Mouse (Mus musculus) hindbrain, embryonic 10.5 days (tissue): Measurements from ENCODE around the gene Rcor2. TPM values are rescaled to one million over a fixed set of nuclear protein-coding genes. Genes with fewer than 3 reads are reported as not detected.
A peak's percentile ranks its signal among the peaks of the same experiment; 100 is the strongest.

Experiments
- DNase-seq: peaks from one replicate; pipeline ENCODE4 v3.0.0-alpha.2; 2017; ENCODE audit warnings: low spot score
- H3K27ac ChIP-seq: fragments of 300-500 bp; sonication (generic); 2 replicates; pipeline ENCODE4 v1.5.1; 2016; ENCODE audit warnings: mild to moderate bottlenecking, moderate library complexity
- H3K27me3 ChIP-seq: fragments of 300-500 bp; sonication (generic); 2 replicates; pipeline ENCODE4 v1.6.1; 2016; ENCODE audit warnings: mild to moderate bottlenecking; ENCODE audit not compliant: poor library complexity, insufficient read depth, severe bottlenecking
- H3K36me3 ChIP-seq: fragments of 300-500 bp; sonication (generic); 2 replicates; pipeline ENCODE4 v1.6.1; 2016; ENCODE audit warnings: mild to moderate bottlenecking, moderate library complexity
- H3K4me1 ChIP-seq: fragments of 300-500 bp; sonication (generic); replicated peaks from 2 replicates; pipeline ENCODE4 v1.6.1; 2016; ENCODE audit warnings: mild to moderate bottlenecking
- H3K4me3 ChIP-seq: fragments of 300-500 bp; sonication (generic); 2 replicates; pipeline ENCODE4 v1.5.1; 2016; ENCODE audit warnings: mild to moderate bottlenecking, moderate library complexity
- H3K9me3 ChIP-seq: fragments of 300-500 bp; sonication (generic); 2 replicates; pipeline ENCODE4 v1.6.1; 2016; ENCODE audit warnings: mild to moderate bottlenecking, moderate library complexity
- WGBS: fragments of 180-500 bp; shearing (Covaris S2); methylation state at CpG from one replicate; pipeline ENCODE4 v1.1.7; 2016; 5-methylcytosine and 5-hydroxymethylcytosine counted together
- polyA plus RNA-seq: library from polyadenylated mRNA; unstranded; fragments of >200 nt; fragmentation: Nextera tagmentation; extraction: Ambion mirVana; gene quantifications from 2 replicates; pipeline ENCODE4 v1.2.1, GENCODE M21; 2016

Rcor2 gene
- polyA plus RNA-seq = 72.0 and 79.1 TPM in 2 replicates

- H3K27ac ChIP-seq = peak within 1 kb of the TSS; percentile 99
- H3K4me3 ChIP-seq = peak within 1 kb of the TSS; percentile 74
- peak; percentile 89 for DNase-seq
- 0% methylated on average over 28 of the region's 28 CpGs for WGBS
- peaks cover 83% of the 10 kb centered on the region for H3K4me1 ChIP-seq
- H3K9me3 ChIP-seq = peaks cover 3% of the 10 kb centered on the region; the same call in 1 of the 2 replicates
- peaks cover 31% of the 10 kb centered on the region for H3K36me3 ChIP-seq
- H3K27me3 ChIP-seq = no peaks in the 10 kb centered on the region
Observed at GRCm38 (mm10) chr19:7267091-7267741, at the start of gene Rcor2. TSS of gene Rcor2 (plus strand) at chr19:7267325.

- 14% methylated on average over 6 of the region's 6 CpGs for WGBS
- H3K27ac ChIP-seq = peak overlapping the region; percentile 95
- peaks cover 12% of the 10 kb centered on the region for H3K9me3 ChIP-seq
Observed at GRCm38 (mm10) chr19:7217926-7218267, 49.2 kb upstream of the Rcor2 start.

GRCm38 (mm10) chr19:7218753-7219152 is 48.4 kb upstream of the Rcor2 start:
- no peaks in the 10 kb centered on the region for H3K27me3 ChIP-seq
- H3K36me3 ChIP-seq = peaks cover 25% of the 10 kb centered on the region
- 97% methylated on average over 5 of the region's 5 CpGs for WGBS
- no peak overlapping the region for H3K27ac ChIP-seq
- peaks cover 12% of the 10 kb centered on the region for H3K9me3 ChIP-seq
- no peak for DNase-seq
- H3K4me1 ChIP-seq = peaks cover 30% of the 10 kb centered on the region
- no peak overlapping the region for H3K4me3 ChIP-seq

More at GRCm38 (mm10) chr19:7217926-7218267, 49.2 kb upstream of the Rcor2 start:
- Histone ChIP-seq H3K36me3 (peaks cover 33% of the 10 kb centered on the region), H3K27me3 (no peaks in the 10 kb centered on the region), H3K4me1 (peaks cover 30% of the 10 kb centered on the region), H3K4me3 (peak overlapping the region; percentile 89)
- DNase-seq = no peak

- Histone ChIP-seq H3K4me3 (no peak overlapping the region), H3K27me3 (no peaks in the 10 kb centered on the region), H3K27ac (no peak overlapping the region), H3K4me1 (peaks cover 11% of the 10 kb centered on the region), H3K36me3 (peaks cover 23% of the 10 kb centered on the region), H3K9me3 (peaks cover 12% of the 10 kb centered on the region)
- no peak for DNase-seq
- WGBS = 85% methylated on average over 6 of the region's 6 CpGs
Observed at GRCm38 (mm10) chr19:7222196-7222595, 44.9 kb upstream of the Rcor2 start.

- Histone ChIP-seq H3K27ac (no peak overlapping the region), H3K36me3 (peaks cover 35% of the 10 kb centered on the region), H3K4me3 (no peak overlapping the region), H3K27me3 (no peaks in the 10 kb centered on the region), H3K4me1 (peaks cover 3% of the 10 kb centered on the region), H3K9me3 (peaks cover 12% of the 10 kb centered on the region)
- no peak for DNase-seq
Observed at GRCm38 (mm10) chr19:7223488-7223887, 43.6 kb upstream of the Rcor2 start.

GRCm38 (mm10) chr19:7224253-7224652 is 42.9 kb upstream of the Rcor2 start:
- peaks cover 43% of the 10 kb centered on the region for H3K36me3 ChIP-seq
- DNase-seq = no peak
- H3K4me1 ChIP-seq = no peaks in the 10 kb centered on the region
- peaks cover 12% of the 10 kb centered on the region for H3K9me3 ChIP-seq
- 92% methylated on average over 3 of the region's 3 CpGs for WGBS
- H3K27ac ChIP-seq = no peak overlapping the region
- H3K27me3 ChIP-seq = no peaks in the 10 kb centered on the region
- H3K4me3 ChIP-seq = no peak overlapping the region

GRCm38 (mm10) chr19:7225096-7225690 is 41.9 kb upstream of the Rcor2 start:
- no peak for DNase-seq
- H3K27me3 ChIP-seq = no peaks in the 10 kb centered on the region
- H3K9me3 ChIP-seq = peaks cover 12% of the 10 kb centered on the region
- no peak overlapping the region for H3K27ac ChIP-seq
- peaks cover 53% of the 10 kb centered on the region for H3K36me3 ChIP-seq
- no peaks in the 10 kb centered on the region for H3K4me1 ChIP-seq
- WGBS = 84% methylated on average over 9 of the region's 9 CpGs
- H3K4me3 ChIP-seq = no peak overlapping the region

- DNase-seq = no peak
- H3K4me3 ChIP-seq = no peak overlapping the region
- H3K9me3 ChIP-seq = peaks cover 10% of the 10 kb centered on the region
- peaks cover 66% of the 10 kb centered on the region for H3K36me3 ChIP-seq
- WGBS = 81% methylated on average over 6 of the region's 6 CpGs
- H3K4me1 ChIP-seq = no peaks in the 10 kb centered on the region
- H3K27ac ChIP-seq = no peak overlapping the region
- no peaks in the 10 kb centered on the region for H3K27me3 ChIP-seq
Observed at GRCm38 (mm10) chr19:7226511-7226914, 40.6 kb upstream of the Rcor2 start.

GRCm38 (mm10) chr19:7234537-7235221 is 32.4 kb upstream of the Rcor2 start:
- DNase-seq = peak; percentile 72
- 63% methylated on average over 8 of the region's 8 CpGs for WGBS
- H3K36me3 ChIP-seq = peaks cover 86% of the 10 kb centered on the region
- peaks cover 10% of the 10 kb centered on the region for H3K4me1 ChIP-seq
- no peak overlapping the region for H3K4me3 ChIP-seq
- no peaks in the 10 kb centered on the region for H3K9me3 ChIP-seq
- H3K27ac ChIP-seq = no peak overlapping the region
- H3K27me3 ChIP-seq = no peaks in the 10 kb centered on the region

- DNase-seq = no peak
- Histone ChIP-seq H3K4me1 (peaks cover 17% of the 10 kb centered on the region), H3K27me3 (no peaks in the 10 kb centered on the region), H3K4me3 (no peak overlapping the region), H3K36me3 (peaks cover 78% of the 10 kb centered on the region), H3K9me3 (no peaks in the 10 kb centered on the region), H3K27ac (no peak overlapping the region)
- 94% methylated on average over 9 of the region's 9 CpGs for WGBS
Observed at GRCm38 (mm10) chr19:7235461-7235860, 31.7 kb upstream of the Rcor2 start.

GRCm38 (mm10) chr19:7236011-7236410 is 31.1 kb upstream of the Rcor2 start:
- no peaks in the 10 kb centered on the region for H3K27me3 ChIP-seq
- no peak for DNase-seq
- H3K4me3 ChIP-seq = no peak overlapping the region
- WGBS = 94% methylated on average over 2 of the region's 2 CpGs
- no peak overlapping the region for H3K27ac ChIP-seq
- no peaks in the 10 kb centered on the region for H3K9me3 ChIP-seq
- H3K4me1 ChIP-seq = peaks cover 19% of the 10 kb centered on the region
- H3K36me3 ChIP-seq = peaks cover 72% of the 10 kb centered on the region

- 0 out of 2 replicates have a peak, but pooled peaks cover under 1% of the 10 kb centered on the region for H3K27me3 ChIP-seq
- WGBS = 89% methylated on average over 4 of the region's 4 CpGs
- H3K27ac ChIP-seq = no peak overlapping the region
- H3K9me3 ChIP-seq = no peaks in the 10 kb centered on the region
- H3K36me3 ChIP-seq = peaks cover 65% of the 10 kb centered on the region
- no peak overlapping the region for H3K4me3 ChIP-seq
- peaks cover 26% of the 10 kb centered on the region for H3K4me1 ChIP-seq
- DNase-seq = no peak
Observed at GRCm38 (mm10) chr19:7236742-7237141, 30.4 kb upstream of the Rcor2 start.

GRCm38 (mm10) chr19:7239574-7239973 is 27.6 kb upstream of the Rcor2 start:
- Histone ChIP-seq H3K4me1 (peaks cover 28% of the 10 kb centered on the region), H3K4me3 (peak overlapping the region; percentile 86), H3K9me3 (no peaks in the 10 kb centered on the region), H3K36me3 (peaks cover 37% of the 10 kb centered on the region), H3K27me3 (peaks cover 17% of the 10 kb centered on the region; the same call in 1 of the 2 replicates), H3K27ac (0 out of 2 replicates have a peak overlapping the region, but pooled peaks have one; percentile 95)
- 90% methylated on average over 3 of the region's 3 CpGs for WGBS
- DNase-seq = no peak
